Mouse (Mus musculus): ENCODE data around the gene Grip2. TPM values are rescaled to one million over a fixed set of nuclear protein-coding genes. Genes with fewer than 3 reads are reported as not detected.

Gene Grip2
- total and polyA plus RNA-seq, 3 experiments, result 0.07 TPM; not detected in 2

DNA sequence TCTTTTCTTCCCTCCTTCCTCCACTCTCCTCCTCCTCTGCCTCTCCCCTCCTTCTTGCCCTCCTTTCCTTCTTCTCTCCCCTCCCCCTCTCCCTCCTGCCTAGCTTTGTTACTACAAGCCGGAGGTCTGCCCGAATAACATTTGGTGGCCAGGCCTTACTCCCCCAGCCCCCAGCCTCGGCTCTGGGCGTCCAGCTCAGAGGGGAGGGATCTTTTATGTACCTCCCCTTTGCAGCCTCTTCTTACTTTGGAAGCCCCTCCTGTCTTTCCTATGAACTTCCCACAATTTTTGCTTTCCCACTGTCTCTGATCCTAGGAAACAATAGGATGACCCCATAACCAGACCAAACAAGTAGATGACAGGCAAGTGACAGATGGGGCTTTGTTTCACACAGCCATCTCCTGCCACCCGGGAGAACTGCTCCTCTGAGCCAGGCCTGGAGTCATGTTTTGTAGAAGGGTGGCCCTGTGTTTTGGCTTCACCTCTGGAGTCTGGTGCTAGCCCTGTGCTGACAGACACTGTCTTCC lies 113.6 kb downstream of the Grip2 start:
- H3K9ac ChIP-seq (ENCODE audit: insufficient read depth, low read depth), result no peak overlapping the region
- H3K36me3 ChIP-seq (replicated peaks in 1 of 2; ENCODE audit: control insufficient read depth in 1 of 2, insufficient read depth in 1 of 2, low read length in 1 of 2), result peaks cover 4 to 66% of the 10 kb centered on the region in 2 experiments
- TF ChIP-seq SMC3 (IDR thresholded peaks at IDR 0.05; ENCODE audit: low read depth, low read length) (no peak), ZC3H11A (IDR thresholded peaks at IDR 0.05; ENCODE audit: low read depth, low read length) (no peak), IRF4 (IDR thresholded peaks at IDR 0.05; ENCODE audit: low read depth, low read length) (no peak), HCFC1 (IDR thresholded peaks at IDR 0.05; ENCODE audit: low read depth, low read length) (no peak), ELF1 (IDR thresholded peaks at IDR 0.05; ENCODE audit: low read depth, low read length) (no peak), MAZ (IDR thresholded peaks at IDR 0.05; ENCODE audit: low read depth, low read length) (no peak), RCOR1 (conservative IDR thresholded peaks at IDR 0.05; ENCODE audit: low read depth, low read length) (no peak), ETS1 (conservative IDR thresholded peaks at IDR 0.05; ENCODE audit: low read depth, low read length) (no peak), CHD1 (IDR thresholded peaks at IDR 0.05; ENCODE audit: low read depth, low read length) (no peak), MAX (IDR thresholded peaks at IDR 0.05; ENCODE audit: low read length) (no peak), MEF2A (IDR thresholded peaks at IDR 0.05; ENCODE audit: borderline replicate concordance, low read depth, low read length) (no peak), EP300 (IDR thresholded peaks at IDR 0.05; ENCODE audit: low read length) (no peak), JUN (IDR thresholded peaks at IDR 0.05; ENCODE audit: insufficient read depth, low read depth, low read length) (no peak), NRF1 (IDR thresholded peaks at IDR 0.05; ENCODE audit: low read depth, low read length) (no peak), MAFK (IDR thresholded peaks at IDR 0.05; ENCODE audit: insufficient replicate concordance, low read length) (no peak), BHLHE40 (IDR thresholded peaks at IDR 0.05; ENCODE audit: low read depth, low read length) (no peak), PAX5 (IDR thresholded peaks at IDR 0.05; ENCODE audit: low read length) (no peak), ZMIZ1 (IDR thresholded peaks at IDR 0.05; ENCODE audit: low read depth, low read length) (no peak)
- no peaks in the 10 kb centered on the region for H3K79me2 ChIP-seq (replicated peaks; ENCODE audit: control insufficient read depth, extremely low read depth, insufficient read depth, poor library complexity, severe bottlenecking)
- H3K4me2 ChIP-seq (ENCODE audit: insufficient read depth, low read depth, poor library complexity, severe bottlenecking), result peak overlapping the region; percentile 14; the same call in 1 of the 2 replicates
- no peak for DNase-seq (ENCODE audit: extremely low read depth)
- peak overlapping the region; percentile 62 for H3K27ac ChIP-seq (ENCODE audit: insufficient read depth, low read depth)
- H3K4me3 ChIP-seq (replicated peaks in 1 of 3; ENCODE audit: low read depth in 2 of 3, low read length in 2 of 3, poor library complexity in 1 of 3), result no peak overlapping the region
- peaks cover 18 to 57% of the 10 kb centered on the region in 2 experiments for H3K4me1 ChIP-seq (ENCODE audit: control insufficient read depth in 1 of 2, insufficient read depth in 2 of 2)
- in situ Hi-C loops (cut with MboI; ENCODE audit: low pct_ligation_motif_present, low pct_unique_long_range_greater_than_20kb, low sequenced_read_pairs) (no loop called here), dilution Hi-C loops (cut with MboI; ENCODE audit: extremely low pct_ligation_motif_present, extremely low pct_unique_long_range_greater_than_20kb, low sequenced_read_pairs) (no loop called here)
- H3K9me3 ChIP-seq (replicated peaks; ENCODE audit: low read length), result peaks cover 3% of the 10 kb centered on the region
- no peaks in the 10 kb centered on the region for H3K27me3 ChIP-seq (replicated peaks)

DNA sequence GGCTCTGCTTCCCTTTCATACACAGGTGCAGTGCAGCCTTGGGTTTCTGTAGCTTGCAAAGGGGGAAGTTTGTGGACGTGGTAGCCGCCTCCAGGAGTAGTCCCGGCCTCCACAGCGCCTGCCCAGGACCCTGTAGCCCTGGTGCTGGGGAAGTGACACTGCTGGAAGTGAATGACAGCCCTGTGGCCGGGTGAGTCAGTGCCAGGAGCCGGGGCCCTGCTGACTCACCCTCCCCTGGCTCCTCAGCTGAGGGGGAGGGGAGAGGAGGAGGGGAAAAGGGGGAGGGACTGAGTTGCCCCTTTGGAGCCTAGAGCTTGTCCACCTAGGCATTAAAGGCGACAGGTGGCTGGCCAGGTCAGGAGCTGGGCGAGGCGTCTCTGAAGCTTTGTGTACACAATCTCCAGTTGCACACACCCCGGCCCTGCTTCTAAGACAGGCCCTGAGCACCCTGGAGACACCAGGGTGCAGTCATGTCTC lies 114.2 kb downstream of the Grip2 start:
- Histone ChIP-seq H3K4me2 (ENCODE audit: insufficient read depth, low read depth, poor library complexity, severe bottlenecking) (peak overlapping the region; percentile 14; the same call in 1 of the 2 replicates), H3K27me3 (replicated peaks) (no peaks in the 10 kb centered on the region), H3K36me3 (replicated peaks in 1 of 2; ENCODE audit: control insufficient read depth in 1 of 2, insufficient read depth in 1 of 2, low read length in 1 of 2) (peaks cover 4 to 66% of the 10 kb centered on the region in 2 experiments), H3K9ac (ENCODE audit: insufficient read depth, low read depth) (no peak overlapping the region), H3K4me3 (replicated peaks in 1 of 3; ENCODE audit: low read depth in 2 of 3, low read length in 2 of 3, poor library complexity in 1 of 3) (no peak overlapping the region), H3K27ac (ENCODE audit: insufficient read depth, low read depth) (peak overlapping the region; percentile 62), H3K4me1 (ENCODE audit: control insufficient read depth in 1 of 2, insufficient read depth in 2 of 2) (peaks cover 18 to 57% of the 10 kb centered on the region in 2 experiments), H3K79me2 (replicated peaks; ENCODE audit: control insufficient read depth, extremely low read depth, insufficient read depth, poor library complexity, severe bottlenecking) (no peaks in the 10 kb centered on the region), H3K9me3 (replicated peaks; ENCODE audit: low read length) (peaks cover 5% of the 10 kb centered on the region)
- dilution Hi-C loops (cut with MboI; ENCODE audit: extremely low pct_ligation_motif_present, extremely low pct_unique_long_range_greater_than_20kb, low sequenced_read_pairs) (no loop called here), in situ Hi-C loops (cut with MboI; ENCODE audit: low pct_ligation_motif_present, low pct_unique_long_range_greater_than_20kb, low sequenced_read_pairs) (no loop called here)
- TF ChIP-seq MAFK (IDR thresholded peaks at IDR 0.05; ENCODE audit: insufficient replicate concordance, low read length) (peak; percentile 21; the same call in 1 of the 2 replicates), BHLHE40 (IDR thresholded peaks at IDR 0.05; ENCODE audit: low read depth, low read length) (peak; percentile 12; the same call in 1 of the 2 replicates), EP300 (IDR thresholded peaks at IDR 0.05; ENCODE audit: low read length) (0 out of 2 replicates have a peak, but pooled peaks have one; percentile 28), NRF1 (IDR thresholded peaks at IDR 0.05; ENCODE audit: low read depth, low read length) (peak; percentile 76), ETS1 (conservative IDR thresholded peaks at IDR 0.05; ENCODE audit: low read depth, low read length) (peak; percentile 86), ZMIZ1 (IDR thresholded peaks at IDR 0.05; ENCODE audit: low read depth, low read length) (no peak), MAX (IDR thresholded peaks at IDR 0.05; ENCODE audit: low read length) (no peak), CHD2 (IDR thresholded peaks at IDR 0.05; ENCODE audit: low read length) (peak; percentile 81)
- peak; percentile 85 for DNase-seq (ENCODE audit: extremely low read depth)

Measured in CH12.LX (cell line).